9 mouse cellular contexts compared by ENCODE assay signal in genomic region chr13:20271799-20272198, GRCm38 (mm10).
A peak's percentile ranks its signal among the peaks of the same experiment; 100 is the strongest.
DNase-seq lines count a peak whose midpoint lies in the region; ATAC-seq and TF ChIP-seq lines count a peak whose summit lies in the region.
"Had no signal": no experiment of that assay in that cellular context is flagged by ENCODE, and none has a peak within 500 bp of the region (broad histone marks: within the 10 kb centered on the region; RNA-seq: fewer than 3 reads in every experiment).

No protein-coding gene starts in this region.

- no peaks in the 10 kb centered on the region for H3K36me3 ChIP-seq in liver, embryonic 14.5 days (replicated peaks; ENCODE audit: control insufficient read depth, insufficient read depth, low read depth)
- H3K36me3 ChIP-seq in liver, embryonic 11.5 days (ENCODE audit: control insufficient read depth, insufficient read depth, low read length) = no peaks in the 10 kb centered on the region
- H3K36me3 ChIP-seq in embryonic facial prominence, embryonic 14.5 days (ENCODE audit: control insufficient read depth, insufficient read depth, low read length) = no peaks in the 10 kb centered on the region
- H3K36me3 ChIP-seq: embryonic facial prominence, embryonic 15.5 days; stomach, embryonic 15.5 days had no signal

- H3K9ac ChIP-seq in liver, embryonic 14.5 days (replicated peaks) = no peak overlapping the region
- no peak overlapping the region for H3K9ac ChIP-seq in liver, embryonic 11.5 days (ENCODE audit: low read depth, low read length)
- H3K9ac ChIP-seq in embryonic facial prominence, embryonic 14.5 days (ENCODE audit: low read depth, low read length) = no peak overlapping the region
- H3K9ac ChIP-seq: embryonic facial prominence, embryonic 15.5 days; stomach, embryonic 15.5 days had no signal

- 57% methylated on average over 3 of the region's 3 CpGs for WGBS in liver, embryonic 14.5 days (ENCODE audit: insufficient replicate concordance)
- WGBS in liver, embryonic 11.5 days = 66% methylated on average over 3 of the region's 3 CpGs
- 39% methylated on average over 3 of the region's 3 CpGs for WGBS in embryonic facial prominence, embryonic 14.5 days

- H3K27me3 ChIP-seq in liver, embryonic 14.5 days (ENCODE audit: control insufficient read depth, insufficient read depth, low read length) = no peaks in the 10 kb centered on the region
- no peaks in the 10 kb centered on the region for H3K27me3 ChIP-seq in liver, embryonic 11.5 days (replicated peaks; ENCODE audit: control insufficient read depth, insufficient read depth, low read length)
- H3K27me3 ChIP-seq in embryonic facial prominence, embryonic 14.5 days (replicated peaks; ENCODE audit: control insufficient read depth, insufficient read depth, low read length) = no peaks in the 10 kb centered on the region
- H3K27me3 ChIP-seq: embryonic facial prominence, embryonic 15.5 days; stomach, embryonic 15.5 days had no signal

- H3K4me3 ChIP-seq in liver, embryonic 14.5 days (ENCODE audit: insufficient read depth in 1 of 2, low read depth in 2 of 2, low read length in 2 of 2) = no peak overlapping the region
- no peak overlapping the region for H3K4me3 ChIP-seq in liver, embryonic 11.5 days (ENCODE audit: low read depth, low read length)
- H3K4me3 ChIP-seq in embryonic facial prominence, embryonic 14.5 days (ENCODE audit: low read depth, low read length) = no peak overlapping the region
- H3K4me3 ChIP-seq: embryonic facial prominence, embryonic 15.5 days; stomach, embryonic 15.5 days had no signal

- no peaks in the 10 kb centered on the region for H3K9me3 ChIP-seq in liver, embryonic 14.5 days (ENCODE audit: control insufficient read depth, low read length)
- no peaks in the 10 kb centered on the region for H3K9me3 ChIP-seq in liver, embryonic 11.5 days (ENCODE audit: control insufficient read depth, low read length)
- H3K9me3 ChIP-seq in embryonic facial prominence, embryonic 14.5 days (ENCODE audit: control insufficient read depth, low read length) = no peaks in the 10 kb centered on the region
- H3K9me3 ChIP-seq: embryonic facial prominence, embryonic 15.5 days; stomach, embryonic 15.5 days had no signal

- peak; percentile 22; the same call in 1 of the 2 replicates for TF ChIP-seq CTCF in liver, embryonic 14.5 days (IDR thresholded peaks at IDR 0.05; ENCODE audit: low read depth)

- TF ChIP-seq EP300 in liver, embryonic 14.5 days (IDR thresholded peaks at IDR 0.05; ENCODE audit: low read depth) = no peak

- ATAC-seq in liver, embryonic 14.5 days (ENCODE audit: insufficient read depth) = no peak
- no peak for ATAC-seq in liver, embryonic 11.5 days (replicated peaks; ENCODE audit: low FRiP score)
- no peak for ATAC-seq in embryonic facial prominence, embryonic 14.5 days (ENCODE audit: low read depth)

- DNase-seq in gastrocnemius, postnatal 14 days = peak; percentile 6
- DNase-seq in gastrocnemius, adult 8-10 months (ENCODE audit: low spot score in 2 of 2) = no peak
- DNase-seq in liver, embryonic 14.5 days (ENCODE audit: low read depth in 3 of 3, low spot score in 3 of 3) = no peak
- DNase-seq in liver, embryonic 11.5 days (ENCODE audit: low spot score) = no peak
- peak; percentile 56 for DNase-seq in adipocyte (ENCODE audit: low spot score)
- DNase-seq in embryonic facial prominence, embryonic 14.5 days (ENCODE audit: low spot score) = peak; percentile 46
- DNase-seq in thymus, postnatal 14 days = no peak

- H3K27ac ChIP-seq in liver, embryonic 14.5 days = no peak overlapping the region
- no peak overlapping the region for H3K27ac ChIP-seq in liver, embryonic 11.5 days (ENCODE audit: low read depth, low read length)
- H3K27ac ChIP-seq in embryonic facial prominence, embryonic 14.5 days (replicated peaks; ENCODE audit: low read depth, low read length) = no peak overlapping the region
- H3K27ac ChIP-seq: embryonic facial prominence, embryonic 15.5 days; stomach, embryonic 15.5 days had no signal

- no peaks in the 10 kb centered on the region for H3K4me1 ChIP-seq in liver, embryonic 14.5 days (replicated peaks; ENCODE audit: control insufficient read depth in 2 of 2, insufficient read depth in 2 of 2, low read length in 1 of 2)
- no peaks in the 10 kb centered on the region for H3K4me1 ChIP-seq in liver, embryonic 11.5 days (replicated peaks; ENCODE audit: control insufficient read depth, insufficient read depth, low read length)
- H3K4me1 ChIP-seq in embryonic facial prominence, embryonic 14.5 days (ENCODE audit: control insufficient read depth, insufficient read depth, low read length) = no peaks in the 10 kb centered on the region
- H3K4me1 ChIP-seq: embryonic facial prominence, embryonic 15.5 days; stomach, embryonic 15.5 days had no signal

- intact Hi-C loops in gastrocnemius, postnatal 14 days (cut with DNase I; ENCODE audit: low total_unique reads) = loop anchor here (10.0 kb wide), 1 partner anchor 237 kb away; no protein-coding TSS in a partner anchor

- no peak overlapping the region for H3K4me2 ChIP-seq in liver, embryonic 14.5 days (ENCODE audit: low read depth)
- no peak overlapping the region for H3K4me2 ChIP-seq in liver, embryonic 11.5 days
- H3K4me2 ChIP-seq in embryonic facial prominence, embryonic 14.5 days (ENCODE audit: low read depth, low read length) = no peak overlapping the region
- H3K4me2 ChIP-seq: embryonic facial prominence, embryonic 15.5 days; stomach, embryonic 15.5 days had no signal

Comparison
In these comparisons a context has a peak if more than half of its experiments do, and no peak if none do; other contexts are left out.
1. DNase-seq: peak in gastrocnemius, postnatal 14 days (single experiment), adipocyte (single experiment) and embryonic facial prominence, embryonic 14.5 days (single experiment); none in gastrocnemius, adult 8-10 months (0 of 2), liver, embryonic 14.5 days (0 of 3), liver, embryonic 11.5 days (single experiment) and thymus, postnatal 14 days (single experiment).